Mouse (Mus musculus) ES-Bruce4 (cell line): ENCODE measurements around the gene Tmem97. TPM values are rescaled to one million over a fixed set of nuclear protein-coding genes. Genes with fewer than 3 reads are reported as not detected.

Source experiments
- H3K27ac ChIP-seq: 2 replicates; pipeline ENCODE4 v1.5.1; 2012; ENCODE audit warnings: low read length, inconsistent platforms; ENCODE audit not compliant: insufficient read depth
- H3K27me3 ChIP-seq: 2 replicates; pipeline ENCODE4 v1.6.1; 2012; ENCODE audit warnings: mild to moderate bottlenecking, low read length, inconsistent platforms; ENCODE audit not compliant: control insufficient read depth, poor library complexity, insufficient read depth, severe bottlenecking
- H3K36me3 ChIP-seq: 2 replicates; pipeline ENCODE4 v1.6.1; 2012; ENCODE audit warnings: inconsistent platforms, mild to moderate bottlenecking, low read length, moderate library complexity; ENCODE audit not compliant: control insufficient read depth, poor library complexity, insufficient read depth, severe bottlenecking
- H3K4me1 ChIP-seq: one replicate; pipeline ENCODE4 v1.8.1; 2011; ENCODE audit warnings: low read length; ENCODE audit not compliant: control insufficient read depth, insufficient read depth
- H3K4me3 ChIP-seq: 2 replicates; pipeline ENCODE4 v1.5.1; 2011; ENCODE audit warnings: low read depth, mild to moderate bottlenecking, low read length
- H3K9ac ChIP-seq: 2 replicates; pipeline ENCODE4 v1.6.1; 2012; ENCODE audit warnings: low read depth, mild to moderate bottlenecking, inconsistent platforms; ENCODE audit not compliant: poor library complexity, severe bottlenecking
- H3K9me3 ChIP-seq: replicated peaks from 2 replicates; pipeline ENCODE4 v1.6.1; 2012; ENCODE audit warnings: mild to moderate bottlenecking, low read length, inconsistent platforms; ENCODE audit not compliant: control insufficient read depth, poor library complexity, insufficient read depth, severe bottlenecking
- CTCF ChIP-seq: IDR thresholded peaks from one replicate; pipeline ENCODE4 v1.8.1; 2011; ENCODE audit warnings: low read depth, low read length
- EP300 ChIP-seq: IDR thresholded peaks from 2 replicates; pipeline ENCODE4 v1.6.1; 2011; ENCODE audit warnings: low read depth, low read length; ENCODE audit not compliant: insufficient read depth
- POLR2A ChIP-seq: IDR thresholded peaks from one replicate; pipeline ENCODE4 v1.8.1; 2011; ENCODE audit warnings: low read length; ENCODE audit not compliant: insufficient read depth
- polyA plus RNA-seq: library from polyadenylated mRNA; stranded (reverse); fragments of >200 nt; gene quantifications from 2 replicates; pipeline ENCODE4 v1.2.4, GENCODE M21; 2011; ENCODE audit warnings: low read depth; ENCODE audit not compliant: missing spikeins, insufficient read depth, insufficient read length

Tmem97 gene
- polyA plus RNA-seq, 1 experiment: 90.1 TPM

DNA sequence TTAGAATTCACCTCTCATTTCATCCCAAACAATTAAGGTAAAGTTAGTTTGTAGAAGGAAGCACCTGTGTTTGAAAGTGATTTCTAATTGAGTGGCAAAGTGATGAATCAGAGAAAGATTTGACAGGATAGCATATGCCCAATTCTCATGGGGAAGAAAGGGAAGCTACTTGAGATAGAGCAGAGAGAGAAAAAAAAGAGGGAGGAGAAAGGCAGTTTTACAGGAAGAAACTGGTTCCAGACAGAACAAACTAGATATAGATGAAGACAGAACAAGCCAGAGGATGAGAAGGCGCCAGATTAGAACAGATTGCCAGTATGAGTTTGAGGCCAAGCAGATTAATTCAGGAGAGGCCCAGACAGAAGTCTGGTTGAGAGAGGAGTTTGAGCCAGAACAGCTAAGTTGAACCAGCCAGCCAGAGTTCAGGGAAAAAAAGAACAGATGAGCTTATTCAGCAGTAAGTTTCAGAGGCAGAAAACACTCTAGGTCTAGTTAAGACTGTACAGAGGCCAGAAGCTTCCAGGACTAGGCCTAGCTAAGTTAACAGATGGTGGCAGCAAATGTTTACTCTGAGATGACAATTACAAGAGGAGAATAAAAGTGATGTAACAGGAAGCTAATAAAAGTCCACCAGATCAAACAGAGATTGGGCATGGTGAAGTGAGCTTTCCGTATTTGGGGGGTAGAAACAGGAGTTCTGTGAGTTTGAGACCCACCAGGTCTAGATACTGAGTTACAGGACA lies 2.7 kb downstream of the Tmem97 start:
- Histone ChIP-seq H3K9ac (peak overlapping the region; percentile 77; the same call in 1 of the 2 replicates), H3K9me3 (no peaks in the 10 kb centered on the region), H3K4me1 (no peaks in the 10 kb centered on the region), H3K4me3 (no peak overlapping the region), H3K27me3 (no peaks in the 10 kb centered on the region), H3K27ac (no peak overlapping the region), H3K36me3 (peaks cover 14% of the 10 kb centered on the region)
- no peak for TF ChIP-seq CTCF
- no peak for TF ChIP-seq EP300
- TF ChIP-seq POLR2A: no peak

GRCm38 (mm10) chr11:78545181-78545580 lies 5.4 kb downstream of the Tmem97 start:
- Histone ChIP-seq H3K4me1 (no peaks in the 10 kb centered on the region), H3K9me3 (no peaks in the 10 kb centered on the region), H3K27ac (no peak overlapping the region), H3K4me3 (no peak overlapping the region), H3K27me3 (no peaks in the 10 kb centered on the region), H3K36me3 (peaks cover 36% of the 10 kb centered on the region), H3K9ac (no peak overlapping the region)
- TF ChIP-seq CTCF: no peak
- no peak for TF ChIP-seq EP300
- no peak for TF ChIP-seq POLR2A

DNA sequence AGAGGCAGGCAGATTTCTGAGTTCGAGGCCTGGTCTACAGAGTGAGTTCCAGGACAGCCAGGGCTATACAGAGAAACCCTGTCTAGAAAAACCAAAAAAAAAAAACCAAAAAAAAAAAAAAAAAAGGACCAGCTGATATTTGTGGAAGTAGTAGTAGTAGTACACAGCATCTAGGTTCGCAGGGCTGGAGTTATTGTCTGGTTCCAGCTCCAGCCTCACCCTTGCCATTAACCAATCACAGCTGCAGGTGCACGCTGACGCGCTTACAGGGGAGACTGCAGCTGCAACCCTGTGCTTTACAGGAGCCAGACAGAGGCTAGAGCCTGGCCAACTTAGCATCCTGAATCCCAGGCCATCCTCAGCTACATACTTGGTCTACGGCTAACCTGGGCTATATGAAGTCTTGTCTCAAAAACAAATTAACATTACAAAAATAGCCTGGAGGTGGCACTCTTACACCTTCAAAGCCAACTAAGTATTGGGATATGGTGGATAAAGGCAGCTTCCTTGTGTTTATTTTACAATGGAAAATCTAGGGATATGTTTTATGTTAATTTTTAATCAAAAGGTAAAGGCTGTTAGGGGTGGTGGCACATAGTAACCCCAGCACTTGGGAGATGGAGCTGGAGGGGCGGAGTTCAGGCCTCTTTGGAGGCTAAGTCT lies 6.0 kb downstream of the Tmem97 start:
- H3K4me1 ChIP-seq: no peaks in the 10 kb centered on the region
- H3K9ac ChIP-seq: no peak overlapping the region
- H3K4me3 ChIP-seq: no peak overlapping the region
- H3K27ac ChIP-seq: no peak overlapping the region
- no peaks in the 10 kb centered on the region for H3K27me3 ChIP-seq
- H3K36me3 ChIP-seq: peaks cover 37% of the 10 kb centered on the region
- TF ChIP-seq POLR2A (no peak), CTCF (no peak), EP300 (no peak)
- no peaks in the 10 kb centered on the region for H3K9me3 ChIP-seq

GRCm38 (mm10) chr11:78540358-78540757 lies 10.2 kb downstream of the Tmem97 start:
- H3K4me3 ChIP-seq: no peak overlapping the region
- H3K27ac ChIP-seq: no peak overlapping the region
- no peak overlapping the region for H3K9ac ChIP-seq
- peaks cover 3% of the 10 kb centered on the region for H3K4me1 ChIP-seq
- no peaks in the 10 kb centered on the region for H3K9me3 ChIP-seq
- peaks cover 37% of the 10 kb centered on the region for H3K36me3 ChIP-seq
- H3K27me3 ChIP-seq: no peaks in the 10 kb centered on the region
- TF ChIP-seq EP300 (no peak), POLR2A (no peak), CTCF (no peak)

- Histone ChIP-seq H3K4me3 (peak overlapping the region; percentile 85), H3K27ac (no peak overlapping the region), H3K9me3 (no peaks in the 10 kb centered on the region), H3K36me3 (peaks cover 20% of the 10 kb centered on the region), H3K27me3 (no peaks in the 10 kb centered on the region), H3K4me1 (peaks cover 3% of the 10 kb centered on the region), H3K9ac (peak overlapping the region; percentile 74)
- TF ChIP-seq EP300 (no peak), POLR2A (no peak), CTCF (no peak)
Measured at GRCm38 (mm10) chr11:78536690-78537084, 13.9 kb downstream of the Tmem97 start.

DNA sequence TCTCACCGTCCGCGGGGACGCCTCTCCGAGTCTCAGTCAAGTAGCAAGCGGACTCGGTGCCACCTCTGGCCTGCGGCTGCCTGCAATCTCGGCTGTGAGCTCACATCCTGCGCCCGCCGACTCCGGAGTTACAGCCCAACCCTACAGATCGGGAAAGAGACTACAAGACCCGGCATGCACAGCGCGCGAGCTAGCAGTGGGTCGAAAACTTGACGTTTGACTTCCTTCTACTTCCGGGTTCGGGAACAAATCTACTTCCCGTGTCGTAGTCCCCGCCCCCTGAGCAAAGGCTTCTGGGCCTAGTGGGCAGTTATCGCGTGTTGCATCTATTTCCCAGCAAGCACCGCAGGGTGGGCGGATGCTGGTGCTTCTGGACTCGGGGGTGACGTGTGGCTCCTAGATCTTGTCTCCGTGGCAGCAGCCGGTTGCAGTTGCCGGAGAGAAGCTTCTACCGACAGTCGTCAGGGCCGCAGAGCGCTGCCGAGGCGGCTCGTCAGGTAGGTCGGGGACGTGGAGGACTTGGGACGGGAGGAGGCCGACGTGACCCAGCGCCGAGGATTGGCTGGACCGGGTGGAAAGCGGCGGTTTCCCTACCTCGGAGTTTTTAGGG lies 14.4 kb downstream of the Tmem97 start, which contains the start of the genes Tnfaip1 and Ift20:
Gene Tnfaip1 (minus strand): TSS at position 253 of the 610 bp plus-strand sequence.
Gene Ift20 (plus strand): TSS at position 282 of the 610 bp plus-strand sequence.
- peaks cover 3% of the 10 kb centered on the region for H3K4me1 ChIP-seq
- H3K27me3 ChIP-seq: no peaks in the 10 kb centered on the region
- H3K4me3 ChIP-seq: peak within 1 kb of the TSS; percentile 91
- H3K9me3 ChIP-seq: no peaks in the 10 kb centered on the region
- peak within 1 kb of the TSS; percentile 74 for H3K9ac ChIP-seq
- TF ChIP-seq POLR2A (peak; percentile 59), EP300 (no peak)
- peak within 1 kb of the TSS; percentile 42 for H3K27ac ChIP-seq
- peaks cover 16% of the 10 kb centered on the region; the same call in 1 of the 2 replicates for H3K36me3 ChIP-seq
